Mouse (Mus musculus) intestine, postnatal 0 days (tissue): Measurements from ENCODE around the gene Tmem144. TPM values are rescaled to one million over a fixed set of nuclear protein-coding genes. Genes with fewer than 3 reads are reported as not detected.

Experiments used
- ATAC-seq: fragments of 200-750 bp; cut with Nextera tagmentation; 2 replicates; pipeline ENCODE4 v1.8.0; 2017; ENCODE audit warnings: mild to moderate bottlenecking, moderate TSS enrichment, moderate library complexity
- H3K27ac ChIP-seq: fragments of 300-500 bp; sonication (generic); 2 replicates; pipeline ENCODE4 v1.5.1; 2014; ENCODE audit warnings: mild to moderate bottlenecking, low read depth, low read length, moderate library complexity
- H3K27me3 ChIP-seq: fragments of 300-500 bp; sonication (generic); replicated peaks from 2 replicates; pipeline ENCODE4 v1.6.1; 2014; ENCODE audit warnings: low read length, mixed read lengths; ENCODE audit not compliant: control insufficient read depth, insufficient read depth
- H3K36me3 ChIP-seq: fragments of 300-500 bp; sonication (generic); 2 replicates; pipeline ENCODE4 v1.6.1; 2014; ENCODE audit warnings: mild to moderate bottlenecking, moderate library complexity; ENCODE audit not compliant: control insufficient read depth, insufficient read depth
- H3K4me1 ChIP-seq: fragments of 300-500 bp; sonication (generic); replicated peaks from 2 replicates; pipeline ENCODE4 v1.6.1; 2014; ENCODE audit warnings: antibody characterized with exemption, low read length, mixed read lengths; ENCODE audit not compliant: control insufficient read depth, insufficient read depth
- H3K4me2 ChIP-seq: fragments of 300-500 bp; sonication (generic); replicated peaks from 2 replicates; pipeline ENCODE4 v1.6.1; 2014; ENCODE audit warnings: low read depth, mild to moderate bottlenecking, moderate library complexity
- H3K4me3 ChIP-seq: fragments of 300-500 bp; sonication (generic); 2 replicates; pipeline ENCODE4 v1.5.1; 2014; ENCODE audit warnings: low read depth, low read length
- H3K9ac ChIP-seq: fragments of 300-500 bp; sonication (generic); 2 replicates; pipeline ENCODE4 v1.6.1; 2014; ENCODE audit warnings: mild to moderate bottlenecking, low read depth, low read length
- H3K9me3 ChIP-seq: fragments of 300-500 bp; sonication (generic); 2 replicates; pipeline ENCODE4 v1.6.1; 2016; ENCODE audit warnings: mixed run types; ENCODE audit not compliant: control insufficient read depth
- CTCF ChIP-seq: sonication (generic); IDR thresholded peaks from 2 replicates; pipeline ENCODE4 v1.5.1; 2016; ENCODE audit warnings: low read depth, mild to moderate bottlenecking, control low read depth, antibody characterized with exemption, moderate library complexity
- WGBS: fragments of 180-500 bp; shearing (Covaris S2); extraction: QIAGEN DNeasy Blood & Tissue Kit; methylation state at CpG from one replicate; pipeline ENCODE4 v1.1.7; 2014; 5-methylcytosine and 5-hydroxymethylcytosine counted together
- polyA plus RNA-seq: library from polyadenylated mRNA; unstranded; fragments of >200 nt; fragmentation: Nextera tagmentation; extraction: Ambion mirVana; gene quantifications from 2 replicates; pipeline ENCODE4 v1.2.1, GENCODE M21; 2015

Tmem144 gene
- polyA plus RNA-seq, 1 experiment from 2014 or later: 59.3 TPM

DNA sequence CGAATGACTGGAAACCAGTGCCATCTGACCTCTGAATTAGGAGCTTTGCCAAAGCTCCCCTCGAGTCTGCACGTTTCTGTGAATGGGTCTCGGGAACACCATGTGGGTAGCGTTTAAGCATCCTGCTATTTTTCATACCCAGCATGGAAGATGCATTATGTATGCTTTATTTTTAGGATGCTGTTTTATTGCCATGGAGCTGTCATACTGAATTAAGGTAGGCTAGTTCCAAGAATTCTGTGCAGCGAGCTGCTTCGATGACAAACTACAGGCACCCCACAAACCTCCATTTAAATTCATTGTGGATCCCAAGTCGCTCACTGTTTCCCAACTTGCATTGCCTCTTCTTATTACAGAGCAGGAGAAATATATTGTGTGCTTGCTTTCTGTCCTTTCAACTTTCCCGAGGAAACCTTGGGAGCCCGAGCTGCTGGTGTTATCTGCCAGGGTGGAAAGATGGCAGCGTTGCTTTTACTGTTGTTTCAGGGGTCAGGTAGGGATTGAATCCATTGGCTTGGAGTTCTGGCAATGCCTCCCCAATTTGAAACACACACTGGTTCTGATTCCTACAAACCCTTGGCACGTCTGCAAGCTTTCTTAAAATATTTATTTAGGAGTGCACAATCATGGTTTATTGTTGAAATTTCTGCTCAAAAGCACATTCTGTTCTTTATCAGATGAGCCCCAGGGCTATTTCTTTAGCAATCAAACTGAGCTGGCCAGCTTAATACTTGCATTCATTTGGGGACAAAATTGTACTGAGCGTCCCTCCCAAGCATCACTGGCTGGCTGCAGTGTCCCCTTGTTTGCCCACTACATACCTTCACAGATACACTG, 45.2 kb upstream of the Tmem144 start:
- H3K4me1 ChIP-seq: no peaks in the 10 kb centered on the region
- no peak overlapping the region for H3K9ac ChIP-seq
- H3K36me3 ChIP-seq: no peaks in the 10 kb centered on the region
- no peak overlapping the region for H3K27ac ChIP-seq
- TF ChIP-seq CTCF: no peak
- no peak for ATAC-seq
- no peak overlapping the region for H3K4me2 ChIP-seq
- H3K27me3 ChIP-seq: no peaks in the 10 kb centered on the region
- H3K4me3 ChIP-seq: no peak overlapping the region
- H3K9me3 ChIP-seq: no peaks in the 10 kb centered on the region
- 68% methylated on average over 13 of the region's 13 CpGs for WGBS

DNA sequence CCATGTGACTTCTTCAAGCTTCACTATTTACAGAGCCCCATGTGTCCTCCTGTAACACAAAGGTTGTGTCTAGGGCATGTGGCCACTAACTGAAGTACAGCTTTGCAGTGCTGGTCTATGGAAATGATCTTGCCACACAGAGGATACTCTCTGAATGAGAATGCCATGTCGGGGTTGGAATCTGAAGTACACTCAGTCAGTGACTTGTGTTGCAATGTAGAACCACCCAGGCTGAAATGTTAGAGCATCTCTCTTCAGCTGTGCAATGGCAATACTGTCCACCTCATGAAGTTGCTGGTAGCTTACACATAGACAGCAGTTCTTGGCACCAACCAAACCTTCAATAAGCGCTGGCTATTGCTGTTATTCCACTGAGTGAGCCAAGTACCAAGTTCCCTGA, 35.4 kb upstream of the Tmem144 start:
- Histone ChIP-seq H3K9me3 (no peaks in the 10 kb centered on the region), H3K4me2 (peak overlapping the region; percentile 70), H3K27ac (no peak overlapping the region), H3K9ac (no peak overlapping the region), H3K4me3 (no peak overlapping the region), H3K27me3 (no peaks in the 10 kb centered on the region), H3K4me1 (peaks cover 5% of the 10 kb centered on the region; the same call in 1 of the 2 replicates), H3K36me3 (no peaks in the 10 kb centered on the region)
- no peak for ATAC-seq
- 79% methylated on average over 2 of the region's 2 CpGs for WGBS
- no peak for TF ChIP-seq CTCF

- no peaks in the 10 kb centered on the region for H3K9me3 ChIP-seq
- H3K4me1 ChIP-seq: peaks cover 5% of the 10 kb centered on the region; the same call in 1 of the 2 replicates
- TF ChIP-seq CTCF: no peak
- no peaks in the 10 kb centered on the region for H3K36me3 ChIP-seq
- peak overlapping the region; percentile 35 for H3K4me3 ChIP-seq
- no peak overlapping the region for H3K27ac ChIP-seq
- peak overlapping the region; percentile 70 for H3K4me2 ChIP-seq
- H3K27me3 ChIP-seq: no peaks in the 10 kb centered on the region
- 57% methylated on average over 8 of the region's 8 CpGs for WGBS
- H3K9ac ChIP-seq: no peak overlapping the region
- no peak for ATAC-seq
Observed at GRCm38 (mm10) chr3:79887161-79887855, 34.7 kb upstream of the Tmem144 start.

- 0 out of 2 replicates have a peak overlapping the region, but pooled peaks have one; percentile 4 for H3K9ac ChIP-seq
- no peaks in the 10 kb centered on the region for H3K9me3 ChIP-seq
- H3K4me1 ChIP-seq: peaks cover 5% of the 10 kb centered on the region; the same call in 1 of the 2 replicates
- peak overlapping the region; percentile 35 for H3K4me3 ChIP-seq
- no peaks in the 10 kb centered on the region for H3K27me3 ChIP-seq
- H3K36me3 ChIP-seq: no peaks in the 10 kb centered on the region
- peak; percentile 68 for TF ChIP-seq CTCF
- ATAC-seq: peak; percentile 43
- 64% methylated on average over 23 of the region's 23 CpGs for WGBS
- H3K4me2 ChIP-seq: peak overlapping the region; percentile 70
- H3K27ac ChIP-seq: no peak overlapping the region
Observed at GRCm38 (mm10) chr3:79886357-79887091, 34.0 kb upstream of the Tmem144 start.

DNA sequence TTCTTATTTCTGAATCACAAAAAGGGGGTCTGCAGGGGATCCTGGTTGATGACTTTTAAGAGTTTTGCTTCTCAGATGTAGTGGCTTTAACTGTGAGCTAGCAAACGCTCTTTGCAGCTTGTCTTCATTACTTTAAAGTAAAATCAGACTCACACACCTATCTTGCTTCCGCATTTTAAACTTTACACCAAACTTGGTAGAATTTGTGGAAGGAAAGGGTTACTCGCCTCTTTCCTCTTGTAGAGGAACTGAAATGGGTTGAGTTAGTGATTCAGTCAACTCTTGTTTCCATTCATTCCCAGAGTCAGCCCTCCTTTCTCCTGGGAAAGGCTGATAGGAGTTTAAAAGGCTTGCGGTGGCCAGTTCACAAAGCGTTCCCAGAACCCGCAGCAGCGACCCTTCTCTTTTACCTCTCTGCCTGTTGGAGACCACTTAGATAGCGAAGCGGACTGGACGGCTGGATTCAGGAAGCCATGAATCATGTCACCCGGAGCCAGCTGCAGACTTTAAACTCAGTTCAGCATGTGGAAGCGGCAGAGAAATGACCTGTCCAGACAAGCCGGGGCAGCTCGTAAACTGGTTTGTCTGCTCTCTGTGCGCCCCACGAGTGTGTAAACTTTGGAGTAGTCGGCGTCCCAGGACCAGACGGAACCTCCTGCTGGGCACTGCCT, 33.2 kb upstream of the Tmem144 start:
- Histone ChIP-seq H3K4me3 (peak overlapping the region; percentile 35), H3K27ac (no peak overlapping the region), H3K36me3 (no peaks in the 10 kb centered on the region), H3K9me3 (no peaks in the 10 kb centered on the region), H3K4me2 (peak overlapping the region; percentile 70), H3K27me3 (no peaks in the 10 kb centered on the region), H3K4me1 (peaks cover 5% of the 10 kb centered on the region; the same call in 1 of the 2 replicates), H3K9ac (0 out of 2 replicates have a peak overlapping the region, but pooled peaks have one; percentile 4)
- ATAC-seq: peak; percentile 65; the same call in 1 of the 2 replicates
- 8% methylated on average over 19 of the region's 19 CpGs for WGBS
- TF ChIP-seq CTCF: no peak
